Mouse (Mus musculus): ENCODE measurements at regions not wholly inside any gene's neighbourhood (a gene's known extent, or its start where the extent isn't known, plus 50 kb on each side); places are given as distances from the start of the nearest gene placed in this dataset.

DNA sequence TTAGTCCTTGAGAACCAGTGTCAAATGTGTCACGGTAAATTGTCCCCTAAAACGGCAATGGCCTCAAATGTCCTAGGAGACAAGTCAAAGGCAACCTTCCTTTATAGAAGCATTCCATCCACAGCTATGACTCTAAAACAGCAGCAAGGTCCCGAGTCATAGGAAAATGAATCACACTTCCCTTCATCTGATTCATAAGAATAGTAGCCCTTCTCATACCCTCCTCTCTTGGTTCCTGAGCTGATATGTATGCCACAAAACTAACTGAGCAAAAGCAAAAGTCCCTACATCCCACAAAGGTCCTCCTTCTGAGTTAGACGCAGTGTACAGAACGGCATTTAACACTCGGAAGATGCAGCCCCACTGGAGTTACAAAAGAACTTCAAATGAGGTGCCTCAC lies 250.6 kb upstream of the Thrb start:
- no peak overlapping the region for H3K9ac ChIP-seq (ENCODE audit: low read length)
- H3K27ac ChIP-seq (replicated peaks; ENCODE audit: low read depth, low read length): no peak overlapping the region
- ATAC-seq (ENCODE audit: insufficient number of reproducible peaks, low FRiP score, low TSS enrichment, low read depth): no peak
- H3K4me3 ChIP-seq (ENCODE audit: low read depth, low read length): no peak overlapping the region
- H3K4me2 ChIP-seq (ENCODE audit: low read depth, severe bottlenecking): no peak overlapping the region
- no peak for DNase-seq (ENCODE audit: low spot score)
- H3K4me1 ChIP-seq (ENCODE audit: control insufficient read depth, insufficient read depth, low read length): peaks cover 2% of the 10 kb centered on the region; the same call in 1 of the 2 replicates
- no peaks in the 10 kb centered on the region for H3K36me3 ChIP-seq (ENCODE audit: control insufficient read depth, insufficient read depth, low read length)
- no peaks in the 10 kb centered on the region for H3K27me3 ChIP-seq (ENCODE audit: control insufficient read depth, insufficient read depth, low read length)
- H3K9me3 ChIP-seq (ENCODE audit: control insufficient read depth, low read length): no peaks in the 10 kb centered on the region
- 82% methylated on average over 6 of the region's 6 CpGs for WGBS

- Histone ChIP-seq H3K4me3 (ENCODE audit: low read depth, low read length) (no peak overlapping the region), H3K36me3 (ENCODE audit: control insufficient read depth, insufficient read depth, low read length) (no peaks in the 10 kb centered on the region), H3K27ac (replicated peaks; ENCODE audit: low read depth, low read length) (no peak overlapping the region), H3K27me3 (ENCODE audit: control insufficient read depth, insufficient read depth, low read length) (no peaks in the 10 kb centered on the region), H3K4me1 (ENCODE audit: control insufficient read depth, insufficient read depth, low read length) (peaks cover 2% of the 10 kb centered on the region; the same call in 1 of the 2 replicates), H3K4me2 (ENCODE audit: low read depth, severe bottlenecking) (no peak overlapping the region), H3K9ac (ENCODE audit: low read length) (no peak overlapping the region), H3K9me3 (ENCODE audit: control insufficient read depth, low read length) (no peaks in the 10 kb centered on the region)
- no peak for ATAC-seq (ENCODE audit: insufficient number of reproducible peaks, low FRiP score, low TSS enrichment, low read depth)
- 35% methylated on average over 3 of the region's 3 CpGs for WGBS
- DNase-seq (ENCODE audit: low spot score): no peak
These were observed 249.3 kb upstream of the Thrb start for GRCm38 (mm10) chr14:17410752-17411151.

GRCm38 (mm10) chr14:17411299-17411698 lies 248.8 kb upstream of the Thrb start:
- Histone ChIP-seq H3K27me3 (ENCODE audit: control insufficient read depth, insufficient read depth, low read length) (no peaks in the 10 kb centered on the region), H3K9me3 (ENCODE audit: control insufficient read depth, low read length) (no peaks in the 10 kb centered on the region), H3K4me3 (ENCODE audit: low read depth, low read length) (no peak overlapping the region), H3K27ac (replicated peaks; ENCODE audit: low read depth, low read length) (no peak overlapping the region), H3K4me2 (ENCODE audit: low read depth, severe bottlenecking) (no peak overlapping the region), H3K36me3 (ENCODE audit: control insufficient read depth, insufficient read depth, low read length) (no peaks in the 10 kb centered on the region), H3K9ac (ENCODE audit: low read length) (no peak overlapping the region), H3K4me1 (ENCODE audit: control insufficient read depth, insufficient read depth, low read length) (peaks cover 2% of the 10 kb centered on the region; the same call in 1 of the 2 replicates)
- no peak for DNase-seq (ENCODE audit: low spot score)
- 55% methylated on average over 1 of the region's 1 CpGs for WGBS
- no peak for ATAC-seq (ENCODE audit: insufficient number of reproducible peaks, low FRiP score, low TSS enrichment, low read depth)

GRCm38 (mm10) chr14:17414246-17414888 lies 245.7 kb upstream of the Thrb start:
- ATAC-seq (ENCODE audit: insufficient number of reproducible peaks, low FRiP score, low TSS enrichment, low read depth): no peak
- H3K4me2 ChIP-seq (ENCODE audit: low read depth, severe bottlenecking): no peak overlapping the region
- H3K4me1 ChIP-seq (ENCODE audit: control insufficient read depth, insufficient read depth, low read length): no peaks in the 10 kb centered on the region
- no peaks in the 10 kb centered on the region for H3K27me3 ChIP-seq (ENCODE audit: control insufficient read depth, insufficient read depth, low read length)
- no peak overlapping the region for H3K4me3 ChIP-seq (ENCODE audit: low read depth, low read length)
- H3K9me3 ChIP-seq (ENCODE audit: control insufficient read depth, low read length): no peaks in the 10 kb centered on the region
- WGBS: 88% methylated on average over 6 of the region's 6 CpGs
- H3K27ac ChIP-seq (replicated peaks; ENCODE audit: low read depth, low read length): no peak overlapping the region
- no peaks in the 10 kb centered on the region for H3K36me3 ChIP-seq (ENCODE audit: control insufficient read depth, insufficient read depth, low read length)
- no peak overlapping the region for H3K9ac ChIP-seq (ENCODE audit: low read length)
- no peak for DNase-seq (ENCODE audit: low spot score)

DNA sequence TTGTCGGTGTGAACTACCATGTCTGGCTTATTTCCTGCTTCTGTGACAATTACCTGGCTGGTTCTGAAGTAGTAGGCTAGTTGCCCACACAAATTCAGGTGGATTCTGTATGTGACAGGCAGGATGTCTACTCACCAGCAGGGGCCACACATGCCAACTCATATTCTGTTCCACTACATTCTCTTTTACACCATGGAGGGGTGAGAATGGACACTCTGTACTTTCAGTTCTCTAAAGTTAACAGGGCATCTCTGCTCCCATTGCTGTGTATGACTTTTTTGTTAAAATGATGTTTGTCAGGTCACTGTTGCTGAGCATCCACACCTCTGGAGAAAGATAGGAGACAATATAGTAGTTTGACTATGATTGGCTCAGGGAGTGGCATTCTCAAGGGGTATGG lies 232.3 kb upstream of the Thrb start:
- no peaks in the 10 kb centered on the region for H3K36me3 ChIP-seq (ENCODE audit: control insufficient read depth, insufficient read depth, low read length)
- no peaks in the 10 kb centered on the region for H3K4me1 ChIP-seq (ENCODE audit: control insufficient read depth, insufficient read depth, low read length)
- ATAC-seq (ENCODE audit: insufficient number of reproducible peaks, low FRiP score, low TSS enrichment, low read depth): no peak
- no peak overlapping the region for H3K27ac ChIP-seq (replicated peaks; ENCODE audit: low read depth, low read length)
- no peak for DNase-seq (ENCODE audit: low spot score)
- H3K9me3 ChIP-seq (ENCODE audit: control insufficient read depth, low read length): no peaks in the 10 kb centered on the region
- no peaks in the 10 kb centered on the region for H3K27me3 ChIP-seq (ENCODE audit: control insufficient read depth, insufficient read depth, low read length)
- no peak overlapping the region for H3K4me2 ChIP-seq (ENCODE audit: low read depth, severe bottlenecking)
- no peak overlapping the region for H3K9ac ChIP-seq (ENCODE audit: low read length)
- WGBS: 71% methylated on average over 1 of the region's 1 CpGs
- no peak overlapping the region for H3K4me3 ChIP-seq (ENCODE audit: low read depth, low read length)

DNA sequence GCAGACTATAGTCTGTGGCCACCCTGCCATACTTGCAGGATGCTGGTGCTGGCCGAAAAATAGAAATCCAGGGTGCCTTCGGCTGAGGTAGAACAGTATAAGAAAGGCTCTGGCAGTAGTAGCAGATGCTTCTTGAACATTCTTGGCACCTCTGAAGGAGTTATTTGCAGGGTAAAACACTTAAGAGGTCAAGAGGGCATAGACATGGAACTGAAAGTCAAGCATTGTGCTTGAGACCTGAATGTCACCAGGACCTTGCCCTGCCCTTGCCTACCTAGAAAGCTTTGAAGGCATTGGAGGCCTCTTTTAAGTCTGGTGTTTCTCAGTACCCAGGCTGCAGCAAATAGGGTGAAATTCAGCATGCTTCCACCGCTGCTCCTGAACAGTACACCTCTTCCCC lies 230.9 kb upstream of the Thrb start:
- Histone ChIP-seq H3K4me2 (ENCODE audit: low read depth, severe bottlenecking) (no peak overlapping the region), H3K27me3 (ENCODE audit: control insufficient read depth, insufficient read depth, low read length) (no peaks in the 10 kb centered on the region), H3K4me3 (ENCODE audit: low read depth, low read length) (no peak overlapping the region), H3K27ac (replicated peaks; ENCODE audit: low read depth, low read length) (no peak overlapping the region), H3K4me1 (ENCODE audit: control insufficient read depth, insufficient read depth, low read length) (no peaks in the 10 kb centered on the region), H3K36me3 (ENCODE audit: control insufficient read depth, insufficient read depth, low read length) (no peaks in the 10 kb centered on the region), H3K9ac (ENCODE audit: low read length) (no peak overlapping the region), H3K9me3 (ENCODE audit: control insufficient read depth, low read length) (no peaks in the 10 kb centered on the region)
- DNase-seq (ENCODE audit: low spot score) (no peak), ATAC-seq (ENCODE audit: insufficient number of reproducible peaks, low FRiP score, low TSS enrichment, low read depth) (no peak)
- WGBS: 80% methylated on average over 3 of the region's 3 CpGs

GRCm38 (mm10) chr14:17433346-17433745 lies 226.7 kb upstream of the Thrb start:
- Histone ChIP-seq H3K9me3 (ENCODE audit: control insufficient read depth, low read length) (peaks cover 2% of the 10 kb centered on the region; the same call in 1 of the 2 replicates), H3K27ac (replicated peaks; ENCODE audit: low read depth, low read length) (no peak overlapping the region), H3K27me3 (ENCODE audit: control insufficient read depth, insufficient read depth, low read length) (no peaks in the 10 kb centered on the region), H3K36me3 (ENCODE audit: control insufficient read depth, insufficient read depth, low read length) (no peaks in the 10 kb centered on the region), H3K4me1 (ENCODE audit: control insufficient read depth, insufficient read depth, low read length) (no peaks in the 10 kb centered on the region), H3K4me2 (ENCODE audit: low read depth, severe bottlenecking) (no peak overlapping the region), H3K9ac (ENCODE audit: low read length) (no peak overlapping the region), H3K4me3 (ENCODE audit: low read depth, low read length) (no peak overlapping the region)
- ATAC-seq (ENCODE audit: insufficient number of reproducible peaks, low FRiP score, low TSS enrichment, low read depth): no peak
- DNase-seq (ENCODE audit: low spot score): no peak
- WGBS: 87% methylated on average over 1 of the region's 1 CpGs

DNA sequence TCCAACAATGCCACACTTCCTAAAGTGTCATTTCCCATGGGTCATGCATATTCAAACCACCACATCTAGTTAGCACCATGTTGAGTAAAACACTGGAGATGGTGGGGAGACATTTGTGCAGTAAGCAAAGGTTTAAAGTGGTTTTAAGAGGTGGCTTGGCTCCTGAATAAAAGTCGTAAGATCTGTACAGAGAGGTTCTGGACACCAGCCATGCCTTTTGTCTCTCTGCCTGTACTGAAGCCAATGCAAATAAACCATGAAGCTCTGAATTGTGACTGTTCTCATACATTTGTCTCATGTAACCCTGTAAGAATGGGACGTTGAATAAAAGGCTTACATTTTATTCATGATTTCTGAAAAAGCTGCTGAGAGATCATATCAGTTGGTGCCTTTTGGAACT lies 202.1 kb upstream of the Thrb start:
- ATAC-seq (ENCODE audit: insufficient number of reproducible peaks, low FRiP score, low TSS enrichment, low read depth): no peak
- H3K27me3 ChIP-seq (ENCODE audit: control insufficient read depth, insufficient read depth, low read length): no peaks in the 10 kb centered on the region
- no peak overlapping the region for H3K9ac ChIP-seq (ENCODE audit: low read length)
- no peak for DNase-seq (ENCODE audit: low spot score)
- 79% methylated on average over 2 of the region's 2 CpGs for WGBS
- no peaks in the 10 kb centered on the region for H3K9me3 ChIP-seq (ENCODE audit: control insufficient read depth, low read length)
- H3K4me2 ChIP-seq (ENCODE audit: low read depth, severe bottlenecking): no peak overlapping the region
- no peaks in the 10 kb centered on the region for H3K4me1 ChIP-seq (ENCODE audit: control insufficient read depth, insufficient read depth, low read length)
- no peaks in the 10 kb centered on the region for H3K36me3 ChIP-seq (ENCODE audit: control insufficient read depth, insufficient read depth, low read length)
- H3K27ac ChIP-seq (replicated peaks; ENCODE audit: low read depth, low read length): no peak overlapping the region
- no peak overlapping the region for H3K4me3 ChIP-seq (ENCODE audit: low read depth, low read length)

DNA sequence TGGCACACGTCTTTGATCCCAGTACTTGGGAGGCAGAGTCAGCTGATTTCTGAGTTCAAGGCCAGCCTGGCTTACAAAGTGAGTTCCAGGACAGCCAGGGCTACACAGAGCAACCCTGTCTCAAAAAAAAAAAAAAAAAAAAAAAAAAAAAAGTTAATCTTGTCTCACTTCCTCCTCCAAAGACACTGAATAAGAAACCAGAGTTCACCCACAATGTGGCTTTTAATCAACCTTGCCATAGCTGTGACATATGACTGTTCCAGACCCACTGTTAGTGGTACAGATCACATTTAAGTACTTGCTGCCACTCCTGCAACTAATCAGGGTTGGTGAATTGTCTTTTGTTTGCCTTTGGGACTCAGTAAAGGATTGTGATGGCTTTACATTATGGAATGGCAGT lies 181.1 kb upstream of the Thrb start:
- H3K9ac ChIP-seq (ENCODE audit: low read length): no peak overlapping the region
- no peak overlapping the region for H3K27ac ChIP-seq (replicated peaks; ENCODE audit: low read depth, low read length)
- H3K27me3 ChIP-seq (ENCODE audit: control insufficient read depth, insufficient read depth, low read length): no peaks in the 10 kb centered on the region
- H3K4me3 ChIP-seq (ENCODE audit: low read depth, low read length): no peak overlapping the region
- H3K4me1 ChIP-seq (ENCODE audit: control insufficient read depth, insufficient read depth, low read length): no peaks in the 10 kb centered on the region
- WGBS: 83% methylated on average over 1 of the region's 1 CpGs
- no peaks in the 10 kb centered on the region for H3K9me3 ChIP-seq (ENCODE audit: control insufficient read depth, low read length)
- DNase-seq (ENCODE audit: low spot score): no peak
- no peaks in the 10 kb centered on the region for H3K36me3 ChIP-seq (ENCODE audit: control insufficient read depth, insufficient read depth, low read length)
- H3K4me2 ChIP-seq (ENCODE audit: low read depth, severe bottlenecking): no peak overlapping the region
- no peak for ATAC-seq (ENCODE audit: insufficient number of reproducible peaks, low FRiP score, low TSS enrichment, low read depth)
